Mouse (Mus musculus) layer of hippocampus, postnatal 36 days (tissue): ENCODE measurements at regions not wholly inside any gene's neighbourhood (a gene's known extent, or its start where the extent isn't known, plus 50 kb on each side); places are given as distances from the start of the nearest gene placed in this dataset.

Experiments used
- DNase-seq, 2 experiments: peaks; one replicate each; pipeline ENCODE4 v3.0.0; 2022

- peak in 1 of 2 experiments; percentile 17 for DNase-seq
These were observed 228.1 kb upstream of the Rgma start for GRCm38 (mm10) chr7:73147251-73147650.

GRCm38 (mm10) chr7:73150436-73150835 is 224.9 kb upstream of the Rgma start:
- DNase-seq: no peak

- DNase-seq: no peak
These were observed 223.5 kb upstream of the Rgma start for GRCm38 (mm10) chr7:73151586-73152467.

GRCm38 (mm10) chr7:73153668-73154067 is 221.6 kb upstream of the Rgma start:
- no peak for DNase-seq

GRCm38 (mm10) chr7:73158833-73159232 is 216.5 kb upstream of the Rgma start:
- no peak for DNase-seq

GRCm38 (mm10) chr7:73160968-73161367 is 214.3 kb upstream of the Rgma start:
- no peak for DNase-seq

- DNase-seq: no peak
These were observed 211.6 kb upstream of the Rgma start for GRCm38 (mm10) chr7:73163687-73164086.

- DNase-seq: no peak
These were observed 209.8 kb upstream of the Rgma start for GRCm38 (mm10) chr7:73165521-73165920.

GRCm38 (mm10) chr7:73169416-73169815 is 205.9 kb upstream of the Rgma start:
- no peak for DNase-seq

- no peak for DNase-seq
These were observed 202.7 kb upstream of the Rgma start for GRCm38 (mm10) chr7:73172615-73173014.

- DNase-seq: no peak
These were observed 191.5 kb upstream of the Rgma start for GRCm38 (mm10) chr7:73183761-73184160.

- no peak for DNase-seq
These were observed 190.9 kb upstream of the Rgma start for GRCm38 (mm10) chr7:73184208-73185070.

- peak; percentile 48 to 53 for DNase-seq
These were observed 190.2 kb upstream of the Rgma start for GRCm38 (mm10) chr7:73185071-73185531.

- no peak for DNase-seq
These were observed 189.7 kb upstream of the Rgma start for GRCm38 (mm10) chr7:73185591-73185990.

GRCm38 (mm10) chr7:73186501-73186900 is 188.8 kb upstream of the Rgma start:
- DNase-seq: peak; percentile 48 to 64

- no peak for DNase-seq
These were observed 183.7 kb upstream of the Rgma start for GRCm38 (mm10) chr7:73191388-73192278.

- DNase-seq: no peak
These were observed 182.5 kb upstream of the Rgma start for GRCm38 (mm10) chr7:73192839-73193238.

- no peak for DNase-seq
These were observed 180.0 kb upstream of the Rgma start for GRCm38 (mm10) chr7:73195306-73195705.

- DNase-seq: no peak
These were observed 178.3 kb upstream of the Rgma start for GRCm38 (mm10) chr7:73196851-73197531.

- no peak for DNase-seq
These were observed 177.2 kb upstream of the Rgma start for GRCm38 (mm10) chr7:73198069-73198468.

- no peak for DNase-seq
These were observed 175.3 kb upstream of the Rgma start for GRCm38 (mm10) chr7:73199967-73200366.

GRCm38 (mm10) chr7:73201330-73201729 is 174.0 kb upstream of the Rgma start:
- DNase-seq: no peak
